Comparison of ENCODE assay signal across 8 mouse cellular contexts in genomic region chr17:83954291-83955057, GRCm38 (mm10).
DNase-seq lines count a peak whose midpoint lies in the region; ATAC-seq and TF ChIP-seq lines count a peak whose summit lies in the region.

No protein-coding gene starts in this region.

- ATAC-seq in hindbrain, embryonic 12.5 days (ENCODE audit: low FRiP score) = peak; percentile 88
- no peak for ATAC-seq in megakaryocyte-erythroid progenitor cell, adult 5-6 weeks (replicated peaks; ENCODE audit: low FRiP score, low TSS enrichment, poor library complexity, severe bottlenecking)

- H3K4me2 ChIP-seq in hindbrain, embryonic 12.5 days (replicated peaks) = no peak overlapping the region

- no peaks in the 10 kb centered on the region for H3K36me3 ChIP-seq in E14TG2a.4 (ENCODE audit: insufficient read depth, low read length)
- no peaks in the 10 kb centered on the region for H3K36me3 ChIP-seq in hindbrain, embryonic 12.5 days

- no peaks in the 10 kb centered on the region for H3K9me3 ChIP-seq in E14TG2a.4 (ENCODE audit: low read length)
- no peaks in the 10 kb centered on the region for H3K9me3 ChIP-seq in hindbrain, embryonic 12.5 days (replicated peaks)

- peaks cover 7% of the 10 kb centered on the region; the same call in 1 of the 2 replicates for H3K27me3 ChIP-seq in E14TG2a.4 (ENCODE audit: insufficient read depth, low read length)
- no peaks in the 10 kb centered on the region for H3K27me3 ChIP-seq in hindbrain, embryonic 12.5 days

- 4% methylated on average over 16 of the region's 16 CpGs for WGBS in hindbrain, embryonic 12.5 days

- H3K9ac ChIP-seq in hindbrain, embryonic 12.5 days = peak overlapping the region; percentile 1; the same call in 1 of the 2 replicates

- peak overlapping the region; percentile 98 for H3K27ac ChIP-seq in brown adipose tissue, adult 24 weeks (replicated peaks; ENCODE audit: low read depth, low read length)
- peak overlapping the region; percentile 88 for H3K27ac ChIP-seq in hindbrain, embryonic 12.5 days

- H3K4me1 ChIP-seq in E14TG2a.4 (replicated peaks; ENCODE audit: low read depth, low read length) = peaks cover 89% of the 10 kb centered on the region
- peaks cover 54% of the 10 kb centered on the region for H3K4me1 ChIP-seq in brown adipose tissue, adult 24 weeks (ENCODE audit: control insufficient read depth, insufficient read depth, insufficient read length, low read length)
- H3K4me1 ChIP-seq in hindbrain, embryonic 12.5 days = peaks cover 58% of the 10 kb centered on the region

- TF ChIP-seq CTCF in E14TG2a.4 (conservative IDR thresholded peaks at IDR 0.05; ENCODE audit: low read length) = no peak

- DNase-seq in frontal cortex, postnatal 36 days (ENCODE audit: low spot score in 2 of 2) = peak; percentile 56 to 79
- peak; percentile 56 for DNase-seq in left cerebral cortex, adult 11 months (ENCODE audit: low spot score)
- peak; percentile 60 for DNase-seq in lung, postnatal 36 days
- DNase-seq in right cerebral cortex, postnatal 4 days = peak; percentile 32

- H3K4me3 ChIP-seq in E14TG2a.4 (replicated peaks; ENCODE audit: low read length) = peak overlapping the region; percentile 61
- H3K4me3 ChIP-seq in brown adipose tissue, adult 24 weeks (ENCODE audit: insufficient read depth, low read depth, low read length) = no peak overlapping the region
- no peak overlapping the region for H3K4me3 ChIP-seq in hindbrain, embryonic 12.5 days
